Mouse (Mus musculus) heart, adult 2 months (tissue): ENCODE results near the gene Gm2a.

Source experiments
- CTCF ChIP-seq: fragments of 200-600 bp; IDR thresholded peaks from 2 replicates; pipeline ENCODE4 v1.8.1; 2022; ENCODE audit warnings: antibody characterized with exemption, mild to moderate bottlenecking, moderate library complexity
- EP300 ChIP-seq: fragments of 200-500 bp; IDR thresholded peaks from 2 replicates; pipeline ENCODE4 v1.6.1; 2011; ENCODE audit warnings: low read depth, low read length, control low read depth; ENCODE audit not compliant: insufficient read depth
- POLR2A ChIP-seq: fragments of 200-500 bp; IDR thresholded peaks from 2 replicates; pipeline ENCODE4 v1.6.1; 2011; ENCODE audit warnings: mild to moderate bottlenecking, low read depth, low read length, control low read depth; ENCODE audit not compliant: insufficient read depth

DNA sequence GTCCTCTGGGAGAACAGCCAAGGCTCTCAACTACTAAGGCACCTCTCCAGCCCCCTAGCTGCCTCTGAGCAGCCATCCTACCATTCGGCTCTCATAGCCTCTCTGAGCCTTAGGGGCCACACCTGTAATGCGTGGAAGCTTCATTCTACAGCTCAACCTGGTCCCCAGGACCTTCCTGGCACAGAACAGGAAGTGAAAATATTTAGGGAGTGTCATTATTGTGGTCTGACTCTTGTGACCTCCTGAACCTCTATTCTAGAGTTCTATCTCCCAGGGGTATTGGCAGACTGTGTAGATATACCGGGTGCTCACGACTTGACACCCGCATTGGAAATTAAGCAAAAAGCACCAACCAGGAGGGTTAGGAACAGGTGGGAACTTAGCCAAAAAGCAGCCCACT is 21.7 kb upstream of the Gm2a start:
- TF ChIP-seq POLR2A (no peak), CTCF (no peak), EP300 (no peak)
